Mouse (Mus musculus): Measurements from ENCODE around the gene Epha5. TPM values are rescaled to one million over a fixed set of nuclear protein-coding genes. Genes with fewer than 3 reads are reported as not detected.

Epha5 gene
- total RNA-seq, 1 experiment from 2014 or later: not detected

- no peak for ATAC-seq (replicated peaks in 1 of 2; ENCODE audit: insufficient read depth in 1 of 2, low FRiP score in 2 of 2, low TSS enrichment in 1 of 2, low read depth in 1 of 2, poor library complexity in 2 of 2, severe bottlenecking in 2 of 2)
Observed at GRCm38 (mm10) chr5:84320553-84320952, 96.6 kb downstream of the Epha5 start.

- no peak for ATAC-seq (replicated peaks in 1 of 2; ENCODE audit: insufficient read depth in 1 of 2, low FRiP score in 2 of 2, low TSS enrichment in 1 of 2, low read depth in 1 of 2, poor library complexity in 2 of 2, severe bottlenecking in 2 of 2)
Observed at GRCm38 (mm10) chr5:84320138-84320537, 97.0 kb downstream of the Epha5 start.

- ATAC-seq (replicated peaks in 1 of 2; ENCODE audit: insufficient read depth in 1 of 2, low FRiP score in 2 of 2, low TSS enrichment in 1 of 2, low read depth in 1 of 2, poor library complexity in 2 of 2, severe bottlenecking in 2 of 2): no peak
Observed at GRCm38 (mm10) chr5:84318814-84319340, 98.3 kb downstream of the Epha5 start.

- no peak for ATAC-seq (replicated peaks in 1 of 2; ENCODE audit: insufficient read depth in 1 of 2, low FRiP score in 2 of 2, low TSS enrichment in 1 of 2, low read depth in 1 of 2, poor library complexity in 2 of 2, severe bottlenecking in 2 of 2)
Observed at GRCm38 (mm10) chr5:84317839-84318238, 99.3 kb downstream of the Epha5 start.

GRCm38 (mm10) chr5:84313619-84314018 lies 103.6 kb downstream of the Epha5 start:
- no peak for ATAC-seq (replicated peaks in 1 of 2; ENCODE audit: insufficient read depth in 1 of 2, low FRiP score in 2 of 2, low TSS enrichment in 1 of 2, low read depth in 1 of 2, poor library complexity in 2 of 2, severe bottlenecking in 2 of 2)

- no peak for ATAC-seq (replicated peaks in 1 of 2; ENCODE audit: insufficient read depth in 1 of 2, low FRiP score in 2 of 2, low TSS enrichment in 1 of 2, low read depth in 1 of 2, poor library complexity in 2 of 2, severe bottlenecking in 2 of 2)
Observed at GRCm38 (mm10) chr5:84298878-84299736, 118.1 kb downstream of the Epha5 start.

- ATAC-seq (replicated peaks in 1 of 2; ENCODE audit: insufficient read depth in 1 of 2, low FRiP score in 2 of 2, low TSS enrichment in 1 of 2, low read depth in 1 of 2, poor library complexity in 2 of 2, severe bottlenecking in 2 of 2): no peak
Observed at GRCm38 (mm10) chr5:84289429-84289977, 127.7 kb downstream of the Epha5 start.

- no peak for ATAC-seq (replicated peaks in 1 of 2; ENCODE audit: insufficient read depth in 1 of 2, low FRiP score in 2 of 2, low TSS enrichment in 1 of 2, low read depth in 1 of 2, poor library complexity in 2 of 2, severe bottlenecking in 2 of 2)
Observed at GRCm38 (mm10) chr5:84281290-84282017, 135.7 kb downstream of the Epha5 start.

GRCm38 (mm10) chr5:84276996-84277395 lies 140.2 kb downstream of the Epha5 start:
- ATAC-seq (replicated peaks in 1 of 2; ENCODE audit: insufficient read depth in 1 of 2, low FRiP score in 2 of 2, low TSS enrichment in 1 of 2, low read depth in 1 of 2, poor library complexity in 2 of 2, severe bottlenecking in 2 of 2): no peak

- no peak for ATAC-seq (replicated peaks in 1 of 2; ENCODE audit: insufficient read depth in 1 of 2, low FRiP score in 2 of 2, low TSS enrichment in 1 of 2, low read depth in 1 of 2, poor library complexity in 2 of 2, severe bottlenecking in 2 of 2)
Observed at GRCm38 (mm10) chr5:84265407-84265806, 151.8 kb downstream of the Epha5 start.

- no peak for ATAC-seq (replicated peaks in 1 of 2; ENCODE audit: insufficient read depth in 1 of 2, low FRiP score in 2 of 2, low TSS enrichment in 1 of 2, low read depth in 1 of 2, poor library complexity in 2 of 2, severe bottlenecking in 2 of 2)
Observed at GRCm38 (mm10) chr5:84263999-84264398, 153.2 kb downstream of the Epha5 start.

- ATAC-seq (replicated peaks in 1 of 2; ENCODE audit: insufficient read depth in 1 of 2, low FRiP score in 2 of 2, low TSS enrichment in 1 of 2, low read depth in 1 of 2, poor library complexity in 2 of 2, severe bottlenecking in 2 of 2): no peak
Observed at GRCm38 (mm10) chr5:84229971-84230370, 187.2 kb downstream of the Epha5 start.

- ATAC-seq (replicated peaks in 1 of 2; ENCODE audit: insufficient read depth in 1 of 2, low FRiP score in 2 of 2, low TSS enrichment in 1 of 2, low read depth in 1 of 2, poor library complexity in 2 of 2, severe bottlenecking in 2 of 2): no peak
Observed at GRCm38 (mm10) chr5:84208609-84209008, 208.6 kb downstream of the Epha5 start.

GRCm38 (mm10) chr5:84193348-84193747 lies 223.8 kb downstream of the Epha5 start:
- no peak for ATAC-seq (replicated peaks in 1 of 2; ENCODE audit: insufficient read depth in 1 of 2, low FRiP score in 2 of 2, low TSS enrichment in 1 of 2, low read depth in 1 of 2, poor library complexity in 2 of 2, severe bottlenecking in 2 of 2)

- ATAC-seq (replicated peaks in 1 of 2; ENCODE audit: insufficient read depth in 1 of 2, low FRiP score in 2 of 2, low TSS enrichment in 1 of 2, low read depth in 1 of 2, poor library complexity in 2 of 2, severe bottlenecking in 2 of 2): no peak
Observed at GRCm38 (mm10) chr5:84184189-84184588, 233.0 kb downstream of the Epha5 start.

GRCm38 (mm10) chr5:84153095-84153494 lies 264.1 kb downstream of the Epha5 start:
- peak; percentile 45 to 53; a peak in 3 of 4 replicates for ATAC-seq (replicated peaks in 1 of 2; ENCODE audit: insufficient read depth in 1 of 2, low FRiP score in 2 of 2, low TSS enrichment in 1 of 2, low read depth in 1 of 2, poor library complexity in 2 of 2, severe bottlenecking in 2 of 2)

- no peak for ATAC-seq (replicated peaks in 1 of 2; ENCODE audit: insufficient read depth in 1 of 2, low FRiP score in 2 of 2, low TSS enrichment in 1 of 2, low read depth in 1 of 2, poor library complexity in 2 of 2, severe bottlenecking in 2 of 2)
Observed at GRCm38 (mm10) chr5:84142138-84142537, 275.0 kb downstream of the Epha5 start.

- ATAC-seq (replicated peaks in 1 of 2; ENCODE audit: insufficient read depth in 1 of 2, low FRiP score in 2 of 2, low TSS enrichment in 1 of 2, low read depth in 1 of 2, poor library complexity in 2 of 2, severe bottlenecking in 2 of 2): no peak
Observed at GRCm38 (mm10) chr5:84095947-84096346, 321.2 kb downstream of the Epha5 start.

Measured in hematopoietic stem cell, adult 5-6 weeks (primary cell).